Mouse (Mus musculus): ENCODE measurements around the gene Gm29666. TPM values are rescaled to one million over a fixed set of nuclear protein-coding genes. Genes with fewer than 3 reads are reported as not detected.

Gm29666 gene
- polyA plus RNA-seq, 1 experiment = 0.06 TPM

DNA sequence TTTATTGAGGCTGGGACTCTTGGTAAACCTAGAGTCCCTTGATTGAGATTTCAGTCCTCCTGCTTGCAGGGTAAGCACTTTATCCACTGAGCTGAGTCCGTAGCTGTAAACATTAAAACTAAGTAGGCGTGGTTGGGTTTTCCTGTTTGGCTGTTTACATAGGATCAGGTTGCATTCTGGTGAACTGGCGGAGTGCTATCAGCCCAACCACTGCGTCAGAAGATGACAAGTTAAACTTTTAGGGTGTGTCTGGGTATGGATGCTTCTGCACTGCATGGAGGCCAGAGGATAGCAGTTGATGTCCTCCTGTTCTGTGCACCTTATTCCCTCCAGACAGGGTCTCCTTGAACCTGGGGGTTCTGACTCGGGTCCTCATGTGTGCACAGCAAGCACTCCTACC is 12.5 kb upstream of the Gm29666 start:
- H3ac ChIP-seq (ENCODE audit: control insufficient read depth, insufficient read length, low read depth) = no peak overlapping the region
- no peaks in the 10 kb centered on the region for H3K27me3 ChIP-seq (ENCODE audit: control insufficient read depth, insufficient read depth, insufficient read length)
- peaks cover 63% of the 10 kb centered on the region for H3K79me3 ChIP-seq (ENCODE audit: low read depth)
- TF ChIP-seq MAX (IDR thresholded peaks at IDR 0.05) (peak; percentile 23), USF1 (IDR thresholded peaks at IDR 0.05; ENCODE audit: low read depth) (no peak)
- H3K36me3 ChIP-seq (ENCODE audit: control insufficient read depth, insufficient read depth) = peaks cover 99% of the 10 kb centered on the region
- peaks cover 100% of the 10 kb centered on the region for H3K79me2 ChIP-seq (ENCODE audit: control insufficient read depth, insufficient read depth)
- H3K4me3 ChIP-seq (ENCODE audit: insufficient read depth, poor library complexity, severe bottlenecking) = no peak overlapping the region

DNA sequence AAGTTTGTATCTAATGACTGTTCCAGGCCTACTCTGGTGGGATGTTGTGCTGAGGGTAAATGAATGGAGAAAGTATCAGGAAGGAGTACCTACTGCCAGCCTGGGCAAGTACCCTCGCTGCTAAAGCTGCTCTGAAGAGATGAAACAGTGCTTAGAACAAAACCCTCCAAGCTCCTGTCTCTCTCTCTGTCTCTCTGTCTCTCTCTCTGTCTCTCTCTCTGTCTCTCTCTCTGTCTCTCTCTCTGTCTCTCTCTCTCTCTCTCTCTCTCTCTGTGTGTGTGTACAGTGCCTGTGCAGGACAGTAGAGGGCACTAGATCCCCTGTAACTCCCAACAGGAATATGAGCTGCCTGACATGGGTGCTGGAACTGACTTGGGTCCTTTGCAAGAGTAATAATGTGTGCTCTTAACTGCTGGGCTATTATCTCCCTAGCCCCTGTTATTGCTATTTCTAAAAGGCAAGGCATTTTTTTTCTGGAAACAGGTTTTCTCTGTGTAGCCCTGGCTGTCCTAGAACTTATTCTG is 5.7 kb upstream of the Gm29666 start:
- H3K79me3 ChIP-seq (ENCODE audit: low read depth) = peaks cover 59% of the 10 kb centered on the region
- H3K4me3 ChIP-seq (ENCODE audit: insufficient read depth, poor library complexity, severe bottlenecking) = no peak overlapping the region
- no peak overlapping the region for H3ac ChIP-seq (ENCODE audit: control insufficient read depth, insufficient read length, low read depth)
- peaks cover 55% of the 10 kb centered on the region for H3K36me3 ChIP-seq (ENCODE audit: control insufficient read depth, insufficient read depth)
- H3K27me3 ChIP-seq (ENCODE audit: control insufficient read depth, insufficient read depth, insufficient read length) = no peaks in the 10 kb centered on the region
- TF ChIP-seq CTCF (IDR thresholded peaks at IDR 0.05; ENCODE audit: control insufficient read depth, insufficient read depth, insufficient read length) (peak; percentile 54), MYOD1 (IDR thresholded peaks at IDR 0.05; ENCODE audit: control insufficient read depth, insufficient read length, low read depth) (no peak)
- H3K79me2 ChIP-seq (ENCODE audit: control insufficient read depth, insufficient read depth) = peaks cover 83% of the 10 kb centered on the region

DNA sequence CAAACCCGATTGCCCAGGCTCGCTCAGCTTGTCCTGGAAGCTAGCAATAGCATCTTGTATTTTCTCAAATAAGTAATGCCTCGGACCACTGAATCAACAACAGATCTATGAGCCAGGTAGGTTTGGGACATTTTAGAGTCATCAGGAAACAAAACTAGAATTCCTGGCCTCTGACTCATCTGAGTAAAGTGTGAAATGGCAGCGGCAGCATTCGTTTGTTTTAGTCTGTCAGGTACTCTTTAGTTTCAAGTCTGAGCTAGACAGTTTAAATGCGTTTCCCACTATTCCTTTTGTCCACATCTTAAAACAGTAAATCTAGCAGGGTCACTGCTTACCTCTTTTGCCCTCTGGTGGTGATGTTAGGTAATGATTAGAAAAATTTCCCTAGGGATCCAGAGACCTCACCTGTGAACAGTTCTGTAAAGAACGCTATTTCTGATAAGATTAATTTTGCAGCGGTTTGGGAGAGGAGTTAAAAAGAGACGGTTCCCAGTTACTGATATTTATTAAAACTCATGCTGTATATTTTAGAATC is 5.0 kb upstream of the Gm29666 start:
- H3K36me3 ChIP-seq (ENCODE audit: control insufficient read depth, insufficient read depth) = peaks cover 48% of the 10 kb centered on the region
- H3ac ChIP-seq (ENCODE audit: control insufficient read depth, insufficient read length, low read depth) = peak overlapping the region; percentile 50
- H3K27me3 ChIP-seq (ENCODE audit: control insufficient read depth, insufficient read depth, insufficient read length) = no peaks in the 10 kb centered on the region
- H3K79me3 ChIP-seq (ENCODE audit: low read depth) = peaks cover 56% of the 10 kb centered on the region
- peak overlapping the region; percentile 93 for H3K4me3 ChIP-seq (ENCODE audit: insufficient read depth, poor library complexity, severe bottlenecking)
- H3K79me2 ChIP-seq (ENCODE audit: control insufficient read depth, insufficient read depth) = peaks cover 76% of the 10 kb centered on the region
- TF ChIP-seq CTCF (IDR thresholded peaks at IDR 0.05; ENCODE audit: control insufficient read depth, insufficient read depth, insufficient read length) = peak; percentile 19
- no peak for TF ChIP-seq MYOG (IDR thresholded peaks at IDR 0.05; ENCODE audit: control insufficient read depth, extremely low read depth, insufficient read length)

DNA sequence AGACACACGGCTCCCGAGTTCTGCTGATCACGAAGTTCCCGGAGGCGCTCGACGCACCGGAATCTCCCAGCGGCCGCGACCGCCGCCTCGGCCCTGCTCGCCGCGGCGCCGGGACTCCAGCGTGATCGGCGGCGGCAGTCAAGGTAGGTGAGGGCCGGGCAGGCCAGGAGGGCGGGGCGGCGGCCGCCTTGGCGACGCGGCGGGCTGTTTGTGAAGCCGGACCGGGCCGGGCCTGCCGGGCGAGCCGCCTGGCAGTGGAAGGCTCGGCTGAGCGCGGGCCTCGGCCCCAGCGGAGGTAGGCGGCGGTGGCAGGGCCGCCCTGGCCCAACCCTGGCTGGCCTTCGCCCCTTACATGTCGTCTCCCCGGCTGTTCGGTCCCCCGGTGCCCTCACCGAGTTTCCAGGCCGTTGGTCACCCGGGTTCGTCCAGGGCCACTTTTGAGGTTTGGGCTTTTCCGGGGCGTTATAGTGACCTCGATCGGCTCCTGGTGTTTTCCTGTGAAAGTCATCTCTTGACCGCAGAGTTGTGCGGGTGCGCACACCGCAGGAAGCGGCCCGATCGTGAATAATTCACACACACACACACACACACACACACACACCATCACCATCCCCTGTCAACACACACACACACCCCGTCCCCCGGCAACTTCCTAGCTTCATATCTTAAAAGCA is 3.8 kb upstream of the Gm29666 start:
- Histone ChIP-seq H3K27me3 (ENCODE audit: control insufficient read depth, insufficient read depth, insufficient read length) (no peaks in the 10 kb centered on the region), H3K79me3 (ENCODE audit: low read depth) (peaks cover 48% of the 10 kb centered on the region), H3ac (ENCODE audit: control insufficient read depth, insufficient read length, low read depth) (peak overlapping the region; percentile 91), H3K36me3 (ENCODE audit: control insufficient read depth, insufficient read depth) (peaks cover 36% of the 10 kb centered on the region), H3K79me2 (ENCODE audit: control insufficient read depth, insufficient read depth) (peaks cover 64% of the 10 kb centered on the region), H3K4me3 (ENCODE audit: insufficient read depth, poor library complexity, severe bottlenecking) (peak overlapping the region; percentile 93)
- TF ChIP-seq CEBPB (IDR thresholded peaks at IDR 0.05; ENCODE audit: low read depth) = no peak
- TF ChIP-seq USF1 (IDR thresholded peaks at IDR 0.05; ENCODE audit: low read depth) = no peak
- no peak for TF ChIP-seq FOSL1 (IDR thresholded peaks at IDR 0.05; ENCODE audit: insufficient read depth, low read length, poor library complexity, severe bottlenecking)
- no peak for TF ChIP-seq MYOD1 (IDR thresholded peaks at IDR 0.05; ENCODE audit: control insufficient read depth, insufficient read length, low read depth)
- TF ChIP-seq MYOG (IDR thresholded peaks at IDR 0.05; ENCODE audit: control insufficient read depth, extremely low read depth, insufficient read length) = no peak

DNA sequence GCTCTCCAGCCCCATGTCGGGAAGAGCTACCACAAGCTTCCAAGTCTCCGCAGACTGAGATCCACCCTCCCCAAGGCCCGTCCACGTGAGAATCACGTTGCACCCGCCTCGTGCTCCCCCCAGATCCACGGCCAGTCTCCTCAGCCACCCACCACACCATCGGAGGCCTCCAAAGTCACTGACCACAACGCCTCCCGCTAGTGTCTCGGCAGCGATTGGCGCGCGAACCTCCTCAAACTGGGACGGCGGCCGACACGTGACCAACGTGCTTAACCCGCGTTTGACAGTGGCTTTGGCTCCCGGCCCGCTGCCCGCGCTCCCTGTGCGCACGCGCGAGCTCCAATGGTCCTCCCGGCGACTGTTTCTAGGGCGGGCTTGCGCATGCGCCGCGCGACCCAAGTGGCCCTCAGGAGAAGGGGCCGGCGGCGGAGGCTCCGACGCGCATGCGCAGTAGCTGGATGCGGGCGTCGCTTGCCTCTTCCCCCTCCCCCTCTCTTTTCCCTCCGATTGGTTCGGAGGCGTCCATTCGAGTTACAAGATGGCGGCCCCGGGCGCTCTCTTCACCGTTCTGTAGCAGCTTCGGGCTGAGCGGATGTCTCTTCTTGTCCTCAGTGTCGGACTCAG is 3.2 kb upstream of the Gm29666 start, which contains the start of gene Nup50:
Gene Nup50 (plus strand): TSS at position 528 of the 624 bp plus-strand sequence.
- H3K79me3 ChIP-seq (ENCODE audit: low read depth) = peaks cover 43% of the 10 kb centered on the region
- TF ChIP-seq CTCF (IDR thresholded peaks at IDR 0.05; ENCODE audit: control insufficient read depth, insufficient read depth, insufficient read length) = no peak
- peak; percentile 98 for TF ChIP-seq MAX (IDR thresholded peaks at IDR 0.05)
- peak; percentile 97 for TF ChIP-seq USF1 (IDR thresholded peaks at IDR 0.05; ENCODE audit: low read depth)
- peak within 1 kb of the TSS; percentile 91 for H3ac ChIP-seq (ENCODE audit: control insufficient read depth, insufficient read length, low read depth)
- H3K27me3 ChIP-seq (ENCODE audit: control insufficient read depth, insufficient read depth, insufficient read length) = no peaks in the 10 kb centered on the region
- peaks cover 29% of the 10 kb centered on the region for H3K36me3 ChIP-seq (ENCODE audit: control insufficient read depth, insufficient read depth)
- H3K79me2 ChIP-seq (ENCODE audit: control insufficient read depth, insufficient read depth) = peaks cover 58% of the 10 kb centered on the region
- H3K4me3 ChIP-seq (ENCODE audit: insufficient read depth, poor library complexity, severe bottlenecking) = peak within 1 kb of the TSS; percentile 93

DNA sequence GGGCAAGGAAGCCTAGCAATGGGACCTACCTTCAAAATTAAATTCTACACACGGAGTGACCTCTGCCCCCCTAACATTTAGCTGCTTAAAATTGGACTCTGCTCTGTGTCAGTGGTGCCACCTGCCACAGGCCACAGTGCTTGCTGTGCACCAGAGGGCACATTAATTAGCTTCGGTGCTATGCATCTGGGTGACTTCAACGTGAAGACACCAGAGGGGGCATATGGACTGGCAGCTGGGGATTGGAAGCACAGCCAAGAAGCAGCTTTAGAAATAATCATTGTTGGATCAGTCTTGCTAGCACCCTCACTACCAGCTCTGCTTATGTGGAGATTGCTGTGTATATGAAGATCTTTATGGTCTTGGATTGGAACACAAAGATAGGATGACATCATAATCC is 6.6 kb downstream of the Gm29666 start:
- Histone ChIP-seq H3K27me3 (ENCODE audit: control insufficient read depth, insufficient read depth, insufficient read length) (no peaks in the 10 kb centered on the region), H3K4me3 (ENCODE audit: insufficient read depth, poor library complexity, severe bottlenecking) (no peak overlapping the region), H3K79me2 (ENCODE audit: control insufficient read depth, insufficient read depth) (no peaks in the 10 kb centered on the region), H3K79me3 (ENCODE audit: low read depth) (no peaks in the 10 kb centered on the region), H3K36me3 (ENCODE audit: control insufficient read depth, insufficient read depth) (no peaks in the 10 kb centered on the region), H3ac (ENCODE audit: control insufficient read depth, insufficient read length, low read depth) (no peak overlapping the region)
- TF ChIP-seq MYOD1 (IDR thresholded peaks at IDR 0.05; ENCODE audit: control insufficient read depth, insufficient read length, low read depth) (no peak), MYOG (IDR thresholded peaks at IDR 0.05; ENCODE audit: control insufficient read depth, extremely low read depth, insufficient read length) (no peak), CEBPB (IDR thresholded peaks at IDR 0.05; ENCODE audit: low read depth) (no peak), FOSL1 (IDR thresholded peaks at IDR 0.05; ENCODE audit: insufficient read depth, low read length, poor library complexity, severe bottlenecking) (no peak), USF1 (IDR thresholded peaks at IDR 0.05; ENCODE audit: low read depth) (no peak), MAX (IDR thresholded peaks at IDR 0.05) (no peak), CTCF (IDR thresholded peaks at IDR 0.05; ENCODE audit: control insufficient read depth, insufficient read depth, insufficient read length) (no peak)

All from C2C12 (cell line).